Mouse (Mus musculus) spleen, postnatal 10 days (tissue): ENCODE data around the gene Emc9.

Experiments
- DNase-seq, 2 experiments: peaks; one replicate each; pipeline ENCODE4 v3.0.0; 2021 to 2022; ENCODE audit warnings: low spot score in 2 of 2

Gene Emc9

GRCm38 (mm10) chr14:55584702-55585565 is at the start of gene Emc9:
Gene Emc9, minus strand, starts transcription at chr14:55585302.
- DNase-seq = peak; percentile 77 to 86

- DNase-seq = peak; percentile 76 to 87
Observed at GRCm38 (mm10) chr14:55629312-55629711, 44.2 kb upstream of the Emc9 start.

GRCm38 (mm10) chr14:55628077-55628827 is 43.1 kb upstream of the Emc9 start:
- DNase-seq = no peak

GRCm38 (mm10) chr14:55618486-55619195 is 33.5 kb upstream of the Emc9 start:
- DNase-seq = peak; percentile 35 to 40

- peak in 1 of 2 experiments; percentile 35 for DNase-seq
Observed at GRCm38 (mm10) chr14:55617822-55618221, 32.7 kb upstream of the Emc9 start, which contains the start of gene Rec8. Gene Rec8, plus strand, starts transcription at chr14:55618037.

GRCm38 (mm10) chr14:55616844-55617243 is 31.7 kb upstream of the Emc9 start:
- no peak for DNase-seq

- DNase-seq = no peak
Observed at GRCm38 (mm10) chr14:55615876-55616275, 30.8 kb upstream of the Emc9 start.

GRCm38 (mm10) chr14:55614565-55615178 is 29.6 kb upstream of the Emc9 start:
- peak in 1 of 2 experiments; percentile 27 for DNase-seq

GRCm38 (mm10) chr14:55613346-55613745 is 28.2 kb upstream of the Emc9 start:
- no peak for DNase-seq

GRCm38 (mm10) chr14:55608339-55608738 is 23.2 kb upstream of the Emc9 start:
- DNase-seq = no peak

- DNase-seq = no peak
Observed at GRCm38 (mm10) chr14:55605743-55606459, 20.8 kb upstream of the Emc9 start.

- no peak for DNase-seq
Observed at GRCm38 (mm10) chr14:55604823-55605222, 19.7 kb upstream of the Emc9 start.

- DNase-seq = peak; percentile 90 to 93
Observed at GRCm38 (mm10) chr14:55603633-55604576, 18.8 kb upstream of the Emc9 start.

GRCm38 (mm10) chr14:55603271-55603632 is 18.1 kb upstream of the Emc9 start, which contains the start of gene Irf9:
Gene Irf9, plus strand, starts transcription at chr14:55603571.
- DNase-seq = no peak

GRCm38 (mm10) chr14:55598521-55599390 is 13.7 kb upstream of the Emc9 start:
- no peak for DNase-seq

- no peak for DNase-seq
Observed at GRCm38 (mm10) chr14:55596036-55596690, 11.1 kb upstream of the Emc9 start.

- peak in 1 of 2 experiments; percentile 40 for DNase-seq
Observed at GRCm38 (mm10) chr14:55592226-55592625, 7.1 kb upstream of the Emc9 start.

- DNase-seq = peak; percentile 88 to 91
Observed at GRCm38 (mm10) chr14:55591331-55591891, 6.3 kb upstream of the Emc9 start, which contains the start of gene Rnf31. Gene Rnf31, plus strand, starts transcription at chr14:55591708.
